Mouse (Mus musculus): ENCODE measurements at regions not wholly inside any gene's neighbourhood (a gene's known extent, or its start where the extent isn't known, plus 50 kb on each side); places are given as distances from the start of the nearest gene placed in this dataset.

GRCm38 (mm10) chr15:19242962-19243361 is 424.2 kb downstream of the Cdh10 start:
- DNase-seq (ENCODE audit: low spot score): peak; percentile 9

GRCm38 (mm10) chr15:19247489-19247888 is 428.7 kb downstream of the Cdh10 start:
- no peak for DNase-seq (ENCODE audit: low spot score)

GRCm38 (mm10) chr15:19275968-19276826 is 457.4 kb downstream of the Cdh10 start:
- DNase-seq (ENCODE audit: low spot score): peak; percentile 38

- no peak for DNase-seq (ENCODE audit: low spot score)
Measured at GRCm38 (mm10) chr15:19316380-19316779, 497.6 kb downstream of the Cdh10 start.

- DNase-seq (ENCODE audit: low spot score): no peak
Measured at GRCm38 (mm10) chr15:19356322-19356721, 537.6 kb downstream of the Cdh10 start.

GRCm38 (mm10) chr15:19360650-19361049 is 541.9 kb downstream of the Cdh10 start:
- DNase-seq (ENCODE audit: low spot score): peak; percentile 56

GRCm38 (mm10) chr15:19389951-19390350 is 571.2 kb downstream of the Cdh10 start:
- DNase-seq (ENCODE audit: low spot score): no peak

- no peak for DNase-seq (ENCODE audit: low spot score)
Measured at GRCm38 (mm10) chr15:19391250-19391982, 572.7 kb downstream of the Cdh10 start.

GRCm38 (mm10) chr15:19395681-19396080 is 576.9 kb downstream of the Cdh10 start:
- no peak for DNase-seq (ENCODE audit: low spot score)

Measured in embryo, embryonic 10 days (tissue).